Mouse (Mus musculus) kidney, postnatal 0 days (tissue): ENCODE measurements at regions not wholly inside any gene's neighbourhood (a gene's known extent, or its start where the extent isn't known, plus 50 kb on each side); places are given as distances from the start of the nearest gene placed in this dataset.

ENCODE experiments used
- ATAC-seq: fragments of 200-750 bp; cut with Nextera tagmentation; replicated peaks from 2 replicates; pipeline ENCODE4 v1.8.0; 2017; ENCODE audit warnings: low read depth, moderate number of reproducible peaks, moderate TSS enrichment, moderate library complexity; ENCODE audit not compliant: low FRiP score
- DNase-seq: peaks from one replicate; pipeline ENCODE4 v3.0.0-alpha.2; 2016; ENCODE audit warnings: low spot score
- H3K27ac ChIP-seq: fragments of 300-500 bp; sonication (generic); 2 replicates; pipeline ENCODE4 v1.5.1; 2014; ENCODE audit warnings: mild to moderate bottlenecking
- H3K27me3 ChIP-seq: fragments of 300-500 bp; sonication (generic); 2 replicates; pipeline ENCODE4 v1.6.1; 2014; ENCODE audit warnings: low read length, mixed read lengths; ENCODE audit not compliant: insufficient read depth
- H3K36me3 ChIP-seq: fragments of 300-500 bp; sonication (generic); 2 replicates; pipeline ENCODE4 v1.6.1; 2014; ENCODE audit warnings: low read length, mixed read lengths; ENCODE audit not compliant: insufficient read depth
- H3K4me1 ChIP-seq: fragments of 300-500 bp; sonication (generic); replicated peaks from 2 replicates; pipeline ENCODE4 v1.6.1; 2014; ENCODE audit warnings: antibody characterized with exemption, low read length, mixed read lengths; ENCODE audit not compliant: insufficient read depth
- H3K4me2 ChIP-seq: fragments of 300-500 bp; sonication (generic); 2 replicates; pipeline ENCODE4 v1.6.1; 2014; ENCODE audit warnings: mild to moderate bottlenecking, low read length, moderate library complexity, mixed read lengths
- H3K4me3 ChIP-seq: fragments of 300-500 bp; sonication (generic); replicated peaks from 2 replicates; pipeline ENCODE4 v1.5.1; 2014; ENCODE audit warnings: low read depth, low read length
- H3K9ac ChIP-seq: fragments of 300-500 bp; sonication (generic); 2 replicates; pipeline ENCODE4 v1.6.1; 2014; ENCODE audit warnings: low read depth, low read length
- H3K9me3 ChIP-seq: fragments of 300-500 bp; sonication (generic); replicated peaks from 2 replicates; pipeline ENCODE4 v1.6.1; 2016; ENCODE audit warnings: low read length, inconsistent platforms, mixed read lengths
- CTCF ChIP-seq: IDR thresholded peaks from 2 replicates; pipeline ENCODE4 v1.5.1; 2016; ENCODE audit warnings: antibody characterized with exemption, low read depth, mild to moderate bottlenecking, moderate library complexity
- WGBS: fragments of 180-500 bp; shearing (Covaris S2); extraction: QIAGEN DNeasy Blood & Tissue Kit; methylation state at CpG from one replicate; pipeline ENCODE4 v1.1.7; 2014; 5-methylcytosine and 5-hydroxymethylcytosine counted together

GRCm38 (mm10) chr9:69543241-69543640, 89.8 kb downstream of the Anxa2 start:
- WGBS: 52% methylated on average over 5 of the region's 5 CpGs
- Histone ChIP-seq H3K9me3 (no peaks in the 10 kb centered on the region), H3K9ac (no peak overlapping the region), H3K4me3 (no peak overlapping the region), H3K27me3 (no peaks in the 10 kb centered on the region), H3K4me2 (no peak overlapping the region), H3K36me3 (no peaks in the 10 kb centered on the region), H3K4me1 (no peaks in the 10 kb centered on the region), H3K27ac (no peak overlapping the region)
- TF ChIP-seq CTCF: no peak
- ATAC-seq (no peak), DNase-seq (peak; percentile 14)
